In genomic region chr7:46395571-46395970, GRCm38 (mm10) we compare ENCODE assay signal across 10 mouse cellular contexts. TPM values are rescaled to one million over a fixed set of nuclear protein-coding genes. Genes with fewer than 3 reads are reported as not detected.
DNase-seq lines count a peak whose midpoint lies in the region; ATAC-seq and TF ChIP-seq lines count a peak whose summit lies in the region.
"Had no signal": no experiment of that assay in that cellular context is flagged by ENCODE, and none has a peak within 500 bp of the region (broad histone marks: within the 10 kb centered on the region; RNA-seq: fewer than 3 reads in every experiment).

No protein-coding gene starts in this region.

- peaks cover 25% of the 10 kb centered on the region for H3K4me1 ChIP-seq in cerebellum, adult 2 months (ENCODE audit: control insufficient read depth, insufficient read depth, low read length)
- H3K4me1 ChIP-seq in lung, embryonic 14.5 days (ENCODE audit: insufficient read depth): peaks cover 6% of the 10 kb centered on the region; the same call in 1 of the 2 replicates
- peaks cover 17% of the 10 kb centered on the region for H3K4me1 ChIP-seq in hindbrain, postnatal 0 days (ENCODE audit: insufficient read depth, low read length)
- H3K4me1 ChIP-seq in neural tube, embryonic 15.5 days: peaks cover 46% of the 10 kb centered on the region

- H3K27me3 ChIP-seq in cerebellum, adult 2 months (ENCODE audit: control insufficient read depth, insufficient read depth, low read length): no peaks in the 10 kb centered on the region
- H3K27me3 ChIP-seq in lung, embryonic 14.5 days (ENCODE audit: insufficient read depth, low read length): peaks cover 61% of the 10 kb centered on the region
- H3K27me3 ChIP-seq in hindbrain, postnatal 0 days (ENCODE audit: insufficient read depth, low read length): no peaks in the 10 kb centered on the region
- H3K27me3 ChIP-seq in neural tube, embryonic 15.5 days (replicated peaks): peaks cover 28% of the 10 kb centered on the region

- peak overlapping the region; percentile 82 for H3K4me2 ChIP-seq in lung, embryonic 14.5 days
- peak overlapping the region; percentile 74 for H3K4me2 ChIP-seq in hindbrain, postnatal 0 days (ENCODE audit: low read depth, low read length)
- H3K4me2 ChIP-seq in neural tube, embryonic 15.5 days: peak overlapping the region; percentile 81

- no peak for TF ChIP-seq CTCF in cerebellum, adult 2 months (IDR thresholded peaks at IDR 0.05; ENCODE audit: borderline replicate concordance, insufficient read depth, low read depth, low read length)
- TF ChIP-seq CTCF in lung, embryonic 14.5 days (IDR thresholded peaks at IDR 0.05; ENCODE audit: low read depth): no peak
- TF ChIP-seq CTCF in hindbrain, postnatal 0 days (IDR thresholded peaks at IDR 0.05; ENCODE audit: low read depth): no peak

- WGBS in cerebellum, adult 2 months: 39% methylated on average over 6 of the region's 6 CpGs
- 25% methylated on average over 6 of the region's 6 CpGs for WGBS in lung, embryonic 14.5 days
- 46% methylated on average over 6 of the region's 6 CpGs for WGBS in hindbrain, postnatal 0 days
- WGBS in neural tube, embryonic 15.5 days: 46% methylated on average over 6 of the region's 6 CpGs

- no peaks in the 10 kb centered on the region for H3K36me3 ChIP-seq in lung, embryonic 14.5 days (ENCODE audit: insufficient read depth)
- H3K36me3 ChIP-seq in hindbrain, postnatal 0 days (ENCODE audit: insufficient read depth, low read length): no peaks in the 10 kb centered on the region
- H3K36me3 ChIP-seq in neural tube, embryonic 15.5 days: no peaks in the 10 kb centered on the region

- no peak for DNase-seq in cerebellum, adult 2 months
- no peak for DNase-seq in cerebellum, postnatal 10 days
- no peak for DNase-seq in lung, embryonic 14.5 days
- DNase-seq in lung, postnatal 14 days: no peak
- DNase-seq in hindbrain, postnatal 0 days (ENCODE audit: low spot score): no peak
- no peak for DNase-seq in embryo, embryonic 10 days (ENCODE audit: low spot score)

- H3K9me3 ChIP-seq in lung, embryonic 14.5 days (ENCODE audit: low read depth, low read length): no peaks in the 10 kb centered on the region
- H3K9me3 ChIP-seq in hindbrain, postnatal 0 days (ENCODE audit: low read length): no peaks in the 10 kb centered on the region
- no peaks in the 10 kb centered on the region for H3K9me3 ChIP-seq in neural tube, embryonic 15.5 days (replicated peaks)

- H3K4me3 ChIP-seq in cerebellum, adult 2 months (replicated peaks; ENCODE audit: insufficient read depth, low read depth, low read length): peak overlapping the region; percentile 41
- H3K4me3 ChIP-seq in lung, embryonic 14.5 days (ENCODE audit: low read depth, low read length): 0 out of 2 replicates have a peak overlapping the region, but pooled peaks have one; percentile 40
- H3K4me3 ChIP-seq in hindbrain, postnatal 0 days (ENCODE audit: low read length): peak overlapping the region; percentile 81; the same call in 1 of the 2 replicates
- peak overlapping the region; percentile 78 for H3K4me3 ChIP-seq in neural tube, embryonic 15.5 days (replicated peaks)

- H3K27ac ChIP-seq in cerebellum, adult 2 months (ENCODE audit: insufficient read depth, low read length): peak overlapping the region; percentile 99
- H3K27ac ChIP-seq in lung, embryonic 14.5 days (ENCODE audit: low read depth): no peak overlapping the region
- no peak overlapping the region for H3K27ac ChIP-seq in hindbrain, postnatal 0 days
- H3K27ac ChIP-seq in neural tube, embryonic 15.5 days (replicated peaks): no peak overlapping the region

- no peak overlapping the region for H3K9ac ChIP-seq in lung, embryonic 14.5 days
- H3K9ac ChIP-seq in hindbrain, postnatal 0 days (replicated peaks; ENCODE audit: low read length): no peak overlapping the region
- peak overlapping the region; percentile 87; the same call in 1 of the 2 replicates for H3K9ac ChIP-seq in neural tube, embryonic 15.5 days (replicated peaks)

- no peak for TF ChIP-seq POLR2A in cerebellum, adult 2 months (IDR thresholded peaks at IDR 0.05; ENCODE audit: borderline replicate concordance, insufficient read depth, low read length)

- no peak for ATAC-seq in lung, embryonic 14.5 days (ENCODE audit: insufficient read depth)
- ATAC-seq in hindbrain, postnatal 0 days: no peak
- ATAC-seq in neural tube, embryonic 15.5 days (ENCODE audit: low FRiP score): no peak
- no peak for ATAC-seq in erythroblast, adult 5-6 weeks (replicated peaks; ENCODE audit: low FRiP score, poor library complexity, severe bottlenecking)

RNA-seq across cellular contexts. Expression of gene Kcnc1, which starts 0.7 kb away (rescaled TPM):
- polyA plus RNA-seq in cerebellum, adult 2 months (2012; rRNA removed): 325 and 338 TPM in 2 replicates
- polyA plus RNA-seq in lung, embryonic 14.5 days (2014; fragmentation: Nextera tagmentation; extraction: Ambion mirVana): 0.12 and 0.22 TPM in 2 replicates
- 43.7 and 45.6 TPM in 2 replicates for total RNA-seq in hindbrain, postnatal 0 days (2014; rRNA removed)
- 25.0 and 25.6 TPM in 2 replicates for polyA plus RNA-seq in hindbrain, postnatal 0 days (2015; fragmentation: Nextera tagmentation; extraction: Ambion mirVana)
- 16.8 and 19.4 TPM in 2 replicates for polyA plus RNA-seq in neural tube, embryonic 15.5 days (2015; fragmentation: Nextera tagmentation; extraction: Ambion mirVana)
- not detected in 2 replicates for total RNA-seq in erythroblast, adult 5-6 weeks (2015; ENCODE audit: low replicate concordance)
- not detected in 2 replicates for total RNA-seq in erythroblast, adult 5-6 weeks (2017; ENCODE audit: low replicate concordance)

RNA-seq across cellular contexts. Expression of gene Myod1, which starts 19.3 kb away (rescaled TPM):
- polyA plus RNA-seq in cerebellum, adult 2 months (2012; rRNA removed): 0.08 TPM in 1 of 2 replicates, not detected in the other
- 0.09 TPM in 1 of 2 replicates, not detected in the other for polyA plus RNA-seq in lung, embryonic 14.5 days (2014; fragmentation: Nextera tagmentation; extraction: Ambion mirVana)
- total RNA-seq in hindbrain, postnatal 0 days (2014; rRNA removed): 0.32 and 0.99 TPM in 2 replicates
- 0.20 and 0.37 TPM in 2 replicates for polyA plus RNA-seq in hindbrain, postnatal 0 days (2015; fragmentation: Nextera tagmentation; extraction: Ambion mirVana)
- polyA plus RNA-seq in neural tube, embryonic 15.5 days (2015; fragmentation: Nextera tagmentation; extraction: Ambion mirVana): 2.2 and 2.3 TPM in 2 replicates
- not detected in 2 replicates for total RNA-seq in erythroblast, adult 5-6 weeks (2015; ENCODE audit: low replicate concordance)
- not detected in 2 replicates for total RNA-seq in erythroblast, adult 5-6 weeks (2017; ENCODE audit: low replicate concordance)
- total RNA-seq: hematopoietic stem cell, adult 5-6 weeks; layer of hippocampus, postnatal 14 days had no signal

Comparison
In these comparisons a context has a peak if more than half of its experiments do, and no peak if none do; other contexts are left out.
1. RNA of gene Kcnc1, which starts 0.7 kb away (polyA plus RNA-seq): 325 to 338 TPM in cerebellum, adult 2 months, 25.0 to 25.6 TPM in hindbrain, postnatal 0 days and 16.8 to 19.4 TPM in neural tube, embryonic 15.5 days; 0.12 to 0.22 TPM in lung, embryonic 14.5 days; every median in the first group is over 10 times any median in the second.
2. Peak in every context shown above with its lines, with median percentiles within 50 percentile points of each other: H3K4me3 ChIP-seq and H3K4me2 ChIP-seq.